Mouse (Mus musculus) midbrain, postnatal 0 days (tissue): ENCODE results near the gene Hrg. TPM values are rescaled to one million over a fixed set of nuclear protein-coding genes. Genes with fewer than 3 reads are reported as not detected.
A peak's percentile ranks its signal among the peaks of the same experiment; 100 is the strongest.

Experiments used
- ATAC-seq: fragments of 200-750 bp; cut with Nextera tagmentation; 2 replicates; pipeline ENCODE4 v1.8.0; 2017; ENCODE audit warnings: moderate number of reproducible peaks, mild to moderate bottlenecking, moderate TSS enrichment, moderate library complexity; ENCODE audit not compliant: low FRiP score
- DNase-seq: peaks from one replicate; pipeline ENCODE4 v3.0.0-alpha.2; 2015; ENCODE audit warnings: low spot score
- H3K27ac ChIP-seq: fragments of 300-500 bp; sonication (generic); 2 replicates; pipeline ENCODE4 v1.5.1; 2014; ENCODE audit warnings: low read depth, mild to moderate bottlenecking, low read length, mixed read lengths
- H3K27me3 ChIP-seq: fragments of 300-500 bp; sonication (generic); 2 replicates; pipeline ENCODE4 v1.6.1; 2014; ENCODE audit warnings: low read length, control low read depth, mixed read lengths; ENCODE audit not compliant: insufficient read depth
- H3K36me3 ChIP-seq: fragments of 300-500 bp; sonication (generic); 2 replicates; pipeline ENCODE4 v1.6.1; 2014; ENCODE audit warnings: low read length, control low read depth, mixed read lengths; ENCODE audit not compliant: insufficient read depth
- H3K4me1 ChIP-seq: fragments of 300-500 bp; sonication (generic); 2 replicates; pipeline ENCODE4 v1.6.1; 2014; ENCODE audit warnings: mild to moderate bottlenecking, control low read depth, antibody characterized with exemption, low read length, mixed read lengths; ENCODE audit not compliant: insufficient read depth
- H3K4me2 ChIP-seq: fragments of 300-500 bp; sonication (generic); 2 replicates; pipeline ENCODE4 v1.6.1; 2014; ENCODE audit warnings: low read depth, mild to moderate bottlenecking, low read length, mixed read lengths; ENCODE audit not compliant: poor library complexity, severe bottlenecking
- H3K4me3 ChIP-seq: fragments of 300-500 bp; sonication (generic); 2 replicates; pipeline ENCODE4 v1.5.1; 2014; ENCODE audit warnings: low read depth, mild to moderate bottlenecking, low read length, moderate library complexity
- H3K9ac ChIP-seq: fragments of 300-500 bp; sonication (generic); replicated peaks from 2 replicates; pipeline ENCODE4 v1.6.1; 2014; ENCODE audit warnings: mild to moderate bottlenecking, low read length, moderate library complexity, mixed read lengths; ENCODE audit not compliant: poor library complexity, severe bottlenecking
- H3K9me3 ChIP-seq: fragments of 300-500 bp; sonication (generic); 2 replicates; pipeline ENCODE4 v1.6.1; 2016; ENCODE audit warnings: low read length, control low read depth
- CTCF ChIP-seq: IDR thresholded peaks from 2 replicates; pipeline ENCODE4 v1.5.1; 2016; ENCODE audit warnings: antibody characterized with exemption, mild to moderate bottlenecking
- WGBS: fragments of 180-500 bp; shearing (Covaris S2); extraction: QIAGEN DNeasy Blood & Tissue Kit; methylation state at CpG from one replicate; pipeline ENCODE4 v1.1.7; 2014; 5-methylcytosine and 5-hydroxymethylcytosine counted together
- polyA plus RNA-seq: library from polyadenylated mRNA; unstranded; fragments of >200 nt; fragmentation: Nextera tagmentation; extraction: Ambion mirVana; gene quantifications from 2 replicates; pipeline ENCODE4 v1.2.1, GENCODE M21; 2015
- total RNA-seq: library from RNA; depleted of rRNA; stranded (reverse); fragments of >200 nt; gene quantifications from 2 replicates; pipeline ENCODE4 v1.2.3, GENCODE M21; 2014

Gene Hrg
- total and polyA plus RNA-seq, 2 experiments from 2014 or later = not detected

- Histone ChIP-seq H3K27me3 (no peaks in the 10 kb centered on the region), H3K4me3 (no peak within 1 kb of the TSS), H3K4me2 (no peak within 1 kb of the TSS), H3K9ac (no peak within 1 kb of the TSS), H3K27ac (no peak within 1 kb of the TSS), H3K9me3 (no peaks in the 10 kb centered on the region), H3K36me3 (no peaks in the 10 kb centered on the region), H3K4me1 (no peaks in the 10 kb centered on the region)
- DNase-seq = no peak
- no peak for ATAC-seq
- TF ChIP-seq CTCF = no peak
- 91% methylated on average over 5 of the region's 5 CpGs for WGBS
Observed at GRCm38 (mm10) chr16:22918034-22918433, 32.8 kb upstream of the Hrg start, which contains the start of gene Fetub. TSS of gene Fetub (plus strand) at chr16:22918334.

- ATAC-seq = no peak
- H3K4me1 ChIP-seq = no peaks in the 10 kb centered on the region
- no peak overlapping the region for H3K9ac ChIP-seq
- H3K4me2 ChIP-seq = no peak overlapping the region
- no peak for DNase-seq
- no peak overlapping the region for H3K4me3 ChIP-seq
- 75% methylated on average over 15 of the region's 15 CpGs for WGBS
- no peak for TF ChIP-seq CTCF
- no peaks in the 10 kb centered on the region for H3K36me3 ChIP-seq
- no peaks in the 10 kb centered on the region for H3K27me3 ChIP-seq
- no peak overlapping the region for H3K27ac ChIP-seq
- H3K9me3 ChIP-seq = no peaks in the 10 kb centered on the region
Observed at GRCm38 (mm10) chr16:22918664-22919312, 32.1 kb upstream of the Hrg start.

- DNase-seq = no peak
- no peaks in the 10 kb centered on the region for H3K9me3 ChIP-seq
- H3K27ac ChIP-seq = no peak overlapping the region
- H3K4me1 ChIP-seq = no peaks in the 10 kb centered on the region
- no peaks in the 10 kb centered on the region for H3K36me3 ChIP-seq
- no peak overlapping the region for H3K4me2 ChIP-seq
- ATAC-seq = no peak
- H3K9ac ChIP-seq = no peak overlapping the region
- H3K4me3 ChIP-seq = no peak overlapping the region
- no peaks in the 10 kb centered on the region for H3K27me3 ChIP-seq
- 71% methylated on average over 18 of the region's 18 CpGs for WGBS
- TF ChIP-seq CTCF = no peak
Observed at GRCm38 (mm10) chr16:22919971-22920854, 30.7 kb upstream of the Hrg start.

- Histone ChIP-seq H3K4me2 (no peak overlapping the region), H3K27ac (no peak overlapping the region), H3K4me3 (no peak overlapping the region), H3K9me3 (no peaks in the 10 kb centered on the region), H3K9ac (no peak overlapping the region), H3K36me3 (no peaks in the 10 kb centered on the region), H3K4me1 (no peaks in the 10 kb centered on the region), H3K27me3 (no peaks in the 10 kb centered on the region)
- DNase-seq = no peak
- no peak for TF ChIP-seq CTCF
- 98% methylated on average over 5 of the region's 5 CpGs for WGBS
- ATAC-seq = no peak
Observed at GRCm38 (mm10) chr16:22921761-22922160, 29.1 kb upstream of the Hrg start.

GRCm38 (mm10) chr16:22922433-22922832, 28.4 kb upstream of the Hrg start:
- DNase-seq = no peak
- no peaks in the 10 kb centered on the region for H3K36me3 ChIP-seq
- no peaks in the 10 kb centered on the region for H3K9me3 ChIP-seq
- 77% methylated on average over 4 of the region's 4 CpGs for WGBS
- no peak for TF ChIP-seq CTCF
- H3K4me1 ChIP-seq = no peaks in the 10 kb centered on the region
- ATAC-seq = no peak
- H3K4me2 ChIP-seq = no peak overlapping the region
- H3K9ac ChIP-seq = no peak overlapping the region
- no peaks in the 10 kb centered on the region for H3K27me3 ChIP-seq
- H3K27ac ChIP-seq = no peak overlapping the region
- no peak overlapping the region for H3K4me3 ChIP-seq

- peak; percentile 76 for DNase-seq
- no peak overlapping the region for H3K27ac ChIP-seq
- H3K4me1 ChIP-seq = no peaks in the 10 kb centered on the region
- no peak for TF ChIP-seq CTCF
- H3K9ac ChIP-seq = no peak overlapping the region
- no peak overlapping the region for H3K4me2 ChIP-seq
- ATAC-seq = no peak
- H3K4me3 ChIP-seq = no peak overlapping the region
- no peaks in the 10 kb centered on the region for H3K36me3 ChIP-seq
- 59% methylated on average over 6 of the region's 6 CpGs for WGBS
- H3K27me3 ChIP-seq = no peaks in the 10 kb centered on the region
- H3K9me3 ChIP-seq = no peaks in the 10 kb centered on the region
Observed at GRCm38 (mm10) chr16:22929575-22929974, 21.3 kb upstream of the Hrg start.
